Mouse (Mus musculus) c-Kit-positive CD71-negative TER-119-negative erythroid progenitor cells, embryonic 14.5 days (primary cell): ENCODE data around the gene Ssty1.
"Not testable (repeated sequence)": the region's sequence is repeated elsewhere in the genome, so short reads cannot be mapped to it uniquely, and the experiment has no call there.

ENCODE experiments used
- DNase-seq: peaks from one replicate; pipeline ENCODE4 v3.0.0-alpha.2; 2013; ENCODE audit warnings: low read depth

Gene Ssty1

GRCm38 (mm10) chrY:18088816-18089215 lies at the start of gene Ssty1:
Ssty1 (plus strand) TSS chrY:18089116.
- not testable (repeated sequence) for DNase-seq

GRCm38 (mm10) chrY:18061712-18062111 lies 27.2 kb upstream of the Ssty1 start, which contains the start of gene Gm21764:
Gm21764 (minus strand) TSS chrY:18061812.
- not testable (repeated sequence) for DNase-seq
